Mouse (Mus musculus) embryonic fibroblast, embryonic 13.5 days (primary cell): ENCODE results near the gene S100a11.

Source experiments
- CTCF ChIP-seq: IDR thresholded peaks from 2 replicates; pipeline ENCODE4 v1.5.1; 2011; ENCODE audit warnings: mild to moderate bottlenecking, control low read depth, low read length, moderate library complexity, borderline replicate concordance; ENCODE audit not compliant: insufficient read depth
- POLR2A ChIP-seq: IDR thresholded peaks from 2 replicates; pipeline ENCODE4 v1.6.1; 2011; ENCODE audit warnings: low read depth, mild to moderate bottlenecking, control low read depth, low read length, moderate library complexity

DNA sequence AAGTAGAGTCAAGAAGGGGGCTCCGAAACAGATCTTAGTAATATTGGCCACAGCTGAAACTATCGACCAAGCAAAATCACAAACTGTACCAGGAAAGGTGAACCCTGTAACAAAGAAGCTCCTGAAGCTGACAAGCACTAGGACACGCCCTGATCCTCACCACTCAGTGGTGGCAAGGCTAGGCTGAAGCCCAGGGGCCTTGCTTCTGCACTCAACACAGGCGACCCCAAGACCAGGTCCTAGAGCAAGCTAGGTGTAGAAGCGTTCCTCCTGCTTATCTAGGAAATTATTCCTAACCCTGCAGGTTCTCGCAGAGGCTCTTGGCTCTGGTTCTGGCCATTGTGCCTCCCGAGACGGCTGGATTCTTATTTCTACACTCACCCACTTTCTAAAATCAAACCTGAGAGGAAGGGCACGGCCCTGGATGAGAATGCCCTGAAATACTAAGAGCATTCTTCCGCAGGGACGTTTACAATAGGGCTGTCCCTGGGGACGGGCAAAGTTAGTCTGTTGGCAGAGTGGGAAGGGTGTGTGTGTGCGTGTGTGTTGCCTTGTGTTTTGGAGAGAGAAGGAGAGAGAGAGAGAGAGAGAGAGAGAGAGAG is 34.2 kb downstream of the S100a11 start:
- TF ChIP-seq CTCF (no peak), POLR2A (no peak)
